Mouse (Mus musculus): ENCODE data around the gene Ablim2.

GRCm38 (mm10) chr5:35815051-35815450 lies 57.4 kb downstream of the Ablim2 start:
- TF ChIP-seq CTCF (IDR thresholded peaks at IDR 0.05; ENCODE audit: low read depth) = no peak
- TF ChIP-seq EP300 (IDR thresholded peaks at IDR 0.05; ENCODE audit: low read depth) = no peak

Measured in liver, embryonic 14.5 days (tissue).